Mouse (Mus musculus) intestine, postnatal 0 days (tissue): ENCODE data around the gene Dnajc5g. TPM values are rescaled to one million over a fixed set of nuclear protein-coding genes. Genes with fewer than 3 reads are reported as not detected.
A peak's percentile ranks its signal among the peaks of the same experiment; 100 is the strongest.

ENCODE experiments used
- ATAC-seq: fragments of 200-750 bp; cut with Nextera tagmentation; 2 replicates; pipeline ENCODE4 v1.8.0; 2017; ENCODE audit warnings: mild to moderate bottlenecking, moderate TSS enrichment, moderate library complexity
- H3K27ac ChIP-seq: fragments of 300-500 bp; sonication (generic); 2 replicates; pipeline ENCODE4 v1.5.1; 2014; ENCODE audit warnings: mild to moderate bottlenecking, low read depth, low read length, moderate library complexity
- H3K27me3 ChIP-seq: fragments of 300-500 bp; sonication (generic); replicated peaks from 2 replicates; pipeline ENCODE4 v1.6.1; 2014; ENCODE audit warnings: low read length, mixed read lengths; ENCODE audit not compliant: control insufficient read depth, insufficient read depth
- H3K36me3 ChIP-seq: fragments of 300-500 bp; sonication (generic); 2 replicates; pipeline ENCODE4 v1.6.1; 2014; ENCODE audit warnings: mild to moderate bottlenecking, moderate library complexity; ENCODE audit not compliant: control insufficient read depth, insufficient read depth
- H3K4me1 ChIP-seq: fragments of 300-500 bp; sonication (generic); replicated peaks from 2 replicates; pipeline ENCODE4 v1.6.1; 2014; ENCODE audit warnings: antibody characterized with exemption, low read length, mixed read lengths; ENCODE audit not compliant: control insufficient read depth, insufficient read depth
- H3K4me2 ChIP-seq: fragments of 300-500 bp; sonication (generic); replicated peaks from 2 replicates; pipeline ENCODE4 v1.6.1; 2014; ENCODE audit warnings: low read depth, mild to moderate bottlenecking, moderate library complexity
- H3K4me3 ChIP-seq: fragments of 300-500 bp; sonication (generic); 2 replicates; pipeline ENCODE4 v1.5.1; 2014; ENCODE audit warnings: low read depth, low read length
- H3K9ac ChIP-seq: fragments of 300-500 bp; sonication (generic); 2 replicates; pipeline ENCODE4 v1.6.1; 2014; ENCODE audit warnings: mild to moderate bottlenecking, low read depth, low read length
- H3K9me3 ChIP-seq: fragments of 300-500 bp; sonication (generic); 2 replicates; pipeline ENCODE4 v1.6.1; 2016; ENCODE audit warnings: mixed run types; ENCODE audit not compliant: control insufficient read depth
- CTCF ChIP-seq: sonication (generic); IDR thresholded peaks from 2 replicates; pipeline ENCODE4 v1.5.1; 2016; ENCODE audit warnings: low read depth, mild to moderate bottlenecking, control low read depth, antibody characterized with exemption, moderate library complexity
- WGBS: fragments of 180-500 bp; shearing (Covaris S2); extraction: QIAGEN DNeasy Blood & Tissue Kit; methylation state at CpG from one replicate; pipeline ENCODE4 v1.1.7; 2014; 5-methylcytosine and 5-hydroxymethylcytosine counted together
- polyA plus RNA-seq: library from polyadenylated mRNA; unstranded; fragments of >200 nt; fragmentation: Nextera tagmentation; extraction: Ambion mirVana; gene quantifications from 2 replicates; pipeline ENCODE4 v1.2.1, GENCODE M21; 2015

Gene Dnajc5g
- polyA plus RNA-seq, 1 experiment from 2014 or later: not detected

DNA sequence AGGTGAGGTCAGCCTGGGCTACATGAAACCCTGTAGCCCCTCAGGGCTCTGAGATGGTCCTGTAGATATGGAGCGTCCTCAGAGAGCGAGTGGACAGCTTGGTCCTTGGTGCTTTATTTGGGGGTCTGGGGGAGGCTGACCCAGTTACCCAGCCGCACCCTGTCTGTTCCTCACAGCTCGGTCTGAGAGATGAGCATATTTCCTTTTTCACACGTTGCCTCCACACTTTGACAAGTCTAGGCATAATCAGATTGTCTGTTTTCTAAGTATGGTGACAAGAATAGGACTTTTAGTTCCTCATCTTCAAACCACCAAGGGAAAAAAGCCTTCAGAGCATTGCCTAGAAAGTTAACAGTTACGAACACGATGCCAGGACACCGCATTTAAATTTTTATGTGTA is 15.0 kb downstream of the Dnajc5g start:
- WGBS: 81% methylated on average over 8 of the region's 8 CpGs
- no peak for ATAC-seq
- Histone ChIP-seq H3K9ac (no peak overlapping the region), H3K27ac (no peak overlapping the region), H3K4me2 (no peak overlapping the region), H3K27me3 (0 out of 2 replicates have a peak, but pooled peaks cover 4% of the 10 kb centered on the region), H3K9me3 (no peaks in the 10 kb centered on the region), H3K4me1 (no peaks in the 10 kb centered on the region), H3K4me3 (no peak overlapping the region), H3K36me3 (no peaks in the 10 kb centered on the region)
- TF ChIP-seq CTCF: no peak

DNA sequence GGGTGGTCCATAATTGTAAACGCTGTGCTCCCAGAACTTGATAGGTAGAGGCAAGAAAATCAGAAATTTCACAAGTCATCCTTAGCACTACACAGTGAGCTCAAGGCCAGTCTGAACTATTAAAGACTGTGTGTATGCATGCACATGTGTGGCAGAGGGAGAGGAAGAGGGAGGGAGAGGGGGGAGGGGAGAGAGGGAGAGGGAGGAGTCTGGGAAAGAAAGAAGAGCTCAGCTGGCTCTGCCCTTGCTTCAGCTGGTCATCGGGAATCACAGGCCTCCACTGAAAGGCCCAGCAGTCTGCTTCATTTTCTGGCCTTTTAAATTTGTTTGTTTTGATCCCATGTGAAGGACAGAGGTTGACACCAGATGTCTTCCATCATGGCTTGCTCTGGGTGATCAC is 17.4 kb downstream of the Dnajc5g start:
- Histone ChIP-seq H3K9ac (no peak overlapping the region), H3K36me3 (no peaks in the 10 kb centered on the region), H3K9me3 (no peaks in the 10 kb centered on the region), H3K27ac (no peak overlapping the region), H3K27me3 (no peaks in the 10 kb centered on the region), H3K4me3 (no peak overlapping the region), H3K4me2 (no peak overlapping the region), H3K4me1 (no peaks in the 10 kb centered on the region)
- 47% methylated on average over 2 of the region's 2 CpGs for WGBS
- ATAC-seq: no peak
- TF ChIP-seq CTCF: no peak

DNA sequence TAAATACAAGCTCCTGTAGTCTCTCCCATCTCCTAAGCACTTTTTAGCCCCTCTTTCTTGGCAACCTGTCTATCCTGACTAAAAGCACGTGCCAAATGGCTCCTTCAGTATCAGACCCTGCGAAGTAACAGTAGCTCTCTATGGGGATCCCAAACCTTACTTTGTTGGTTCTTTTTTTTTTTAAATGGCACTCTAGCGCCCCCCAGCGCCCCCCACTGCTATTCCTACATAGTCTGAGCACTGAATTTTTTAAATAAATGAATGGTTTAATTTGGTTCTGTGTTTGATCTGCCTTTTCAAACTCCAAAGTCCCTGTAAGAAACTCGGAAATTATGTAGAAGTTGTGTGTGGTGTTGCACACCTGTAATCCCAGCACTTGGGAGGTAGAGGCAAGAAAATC is 20.0 kb downstream of the Dnajc5g start:
- 40% methylated on average over 5 of the region's 5 CpGs for whole genome bisulfite sequencing
- Histone ChIP-seq H3K4me1 (no peaks in the 10 kb centered on the region), H3K27ac (no peak overlapping the region), H3K9me3 (no peaks in the 10 kb centered on the region), H3K4me2 (no peak overlapping the region), H3K9ac (no peak overlapping the region), H3K36me3 (no peaks in the 10 kb centered on the region), H3K27me3 (no peaks in the 10 kb centered on the region), H3K4me3 (no peak overlapping the region)
- TF ChIP-seq CTCF: no peak
- ATAC-seq: no peak

DNA sequence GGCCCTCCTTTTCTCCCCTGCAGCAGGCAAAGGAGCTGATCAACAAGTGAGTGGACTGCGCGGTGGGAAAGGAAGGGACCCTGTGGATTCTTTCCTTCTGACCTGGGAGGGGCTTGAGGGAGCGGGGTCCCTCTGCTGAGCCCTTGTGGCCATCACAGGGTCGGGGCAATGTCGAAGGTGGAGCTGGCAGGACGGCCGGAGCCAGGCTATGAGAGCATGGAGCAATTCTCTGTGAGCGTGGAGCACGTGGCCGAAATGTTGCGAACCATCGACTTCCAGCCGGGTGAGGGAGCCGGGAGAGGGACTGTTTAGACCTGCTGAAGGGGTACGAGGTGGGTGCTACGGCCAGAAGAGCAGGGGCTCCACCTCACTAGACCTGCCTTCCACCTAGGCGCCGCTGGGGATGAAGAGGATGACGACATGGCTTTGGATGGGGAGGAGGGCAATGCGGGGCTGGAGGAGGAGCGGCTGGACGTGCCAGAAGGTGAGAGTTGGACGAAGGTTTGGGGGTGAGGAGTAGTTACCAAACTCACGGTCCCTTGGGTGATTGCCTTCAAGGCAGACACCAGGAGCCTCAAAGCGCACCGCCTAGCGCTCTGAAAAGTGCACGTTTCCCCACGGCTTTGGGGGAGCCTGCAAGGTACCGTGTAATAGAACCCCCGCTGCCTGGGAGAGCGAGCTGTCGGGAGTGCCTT is 30.8 kb downstream of the Dnajc5g start:
- H3K4me1 ChIP-seq: no peaks in the 10 kb centered on the region
- H3K27ac ChIP-seq: no peak overlapping the region
- ATAC-seq: no peak
- TF ChIP-seq CTCF: no peak
- H3K4me3 ChIP-seq: no peak overlapping the region
- H3K4me2 ChIP-seq: no peak overlapping the region
- WGBS: 2% methylated on average over 33 of the region's 33 CpGs
- 0 out of 2 replicates have a peak, but pooled peaks cover 5% of the 10 kb centered on the region for H3K36me3 ChIP-seq
- no peak overlapping the region for H3K9ac ChIP-seq
- H3K9me3 ChIP-seq: no peaks in the 10 kb centered on the region
- peaks cover 56% of the 10 kb centered on the region for H3K27me3 ChIP-seq

DNA sequence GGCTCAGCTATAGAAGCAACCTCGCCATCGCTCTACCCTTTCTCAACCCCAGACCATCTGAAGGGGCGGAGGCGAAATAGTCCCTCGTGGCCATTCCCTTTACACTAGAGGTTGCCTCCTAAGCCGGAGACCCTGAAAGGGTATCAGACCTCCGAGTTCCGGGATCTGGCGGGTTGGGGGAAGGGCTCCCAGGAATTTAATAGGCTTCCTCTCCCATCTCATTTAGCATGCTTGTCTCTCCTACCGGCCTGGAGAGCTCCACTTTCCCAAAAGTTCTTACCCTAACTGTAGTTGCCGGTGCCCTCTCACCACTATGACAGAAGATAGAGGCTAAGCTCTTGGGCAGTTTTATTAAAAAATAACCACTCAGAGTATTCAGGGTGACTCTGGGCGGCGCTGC is 31.6 kb downstream of the Dnajc5g start:
- no peak for TF ChIP-seq CTCF
- no peak for ATAC-seq
- Histone ChIP-seq H3K4me3 (no peak overlapping the region), H3K9me3 (no peaks in the 10 kb centered on the region), H3K27me3 (peaks cover 56% of the 10 kb centered on the region), H3K36me3 (0 out of 2 replicates have a peak, but pooled peaks cover 5% of the 10 kb centered on the region), H3K9ac (no peak overlapping the region), H3K4me1 (no peaks in the 10 kb centered on the region), H3K27ac (no peak overlapping the region), H3K4me2 (no peak overlapping the region)
- WGBS: 3% methylated on average over 13 of the region's 13 CpGs

DNA sequence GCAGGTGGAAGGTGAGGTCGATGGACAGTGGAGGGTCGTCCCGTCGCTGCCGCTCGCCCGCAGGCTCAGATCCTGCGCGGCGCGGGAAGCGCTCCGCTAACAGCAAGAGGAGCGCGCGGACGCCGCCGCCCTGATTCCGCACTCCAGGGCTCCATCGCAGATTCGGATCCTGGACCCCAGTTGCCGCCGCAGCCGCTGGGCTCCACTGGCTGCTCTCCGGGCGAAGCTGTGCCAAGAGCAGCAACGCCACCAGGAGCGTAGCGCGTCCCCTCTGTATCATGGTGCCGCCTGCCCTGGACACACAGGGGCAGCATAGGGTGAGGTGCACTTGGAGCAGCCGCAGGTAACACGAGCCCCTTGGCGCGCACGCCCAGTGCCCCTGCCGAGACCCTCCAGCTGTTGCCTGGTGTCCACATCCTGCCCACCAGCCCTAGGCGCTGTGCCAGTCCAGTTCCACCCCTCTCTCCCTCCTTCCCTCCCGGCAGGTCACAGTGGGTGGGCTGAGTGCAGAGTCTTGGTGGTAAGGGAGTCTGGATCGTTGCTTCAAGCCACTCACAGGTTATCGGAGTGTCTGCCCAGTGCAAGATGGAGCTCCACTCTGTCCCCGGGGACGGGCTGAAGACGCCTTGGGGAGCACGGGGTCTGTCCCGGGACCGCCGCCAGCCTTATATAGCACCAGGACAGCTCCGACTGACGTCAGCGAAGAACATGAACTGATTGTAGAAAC is 32.3 kb downstream of the Dnajc5g start, which contains the start of gene Ucn:
Ucn (minus strand) TSS at position 589 of the 727 bp plus-strand sequence.
- no peak for TF ChIP-seq CTCF
- H3K36me3 ChIP-seq: 0 out of 2 replicates have a peak, but pooled peaks cover 8% of the 10 kb centered on the region
- H3K9me3 ChIP-seq: no peaks in the 10 kb centered on the region
- H3K4me3 ChIP-seq: 0 out of 2 replicates have a peak within 1 kb of the TSS, but pooled peaks have one; percentile 14
- 1% methylated on average over 52 of the region's 52 CpGs for WGBS
- no peak within 1 kb of the TSS for H3K9ac ChIP-seq
- H3K4me2 ChIP-seq: peak within 1 kb of the TSS; percentile 37
- H3K27me3 ChIP-seq: peaks cover 56% of the 10 kb centered on the region
- no peak within 1 kb of the TSS for H3K27ac ChIP-seq
- ATAC-seq: no peak
- no peaks in the 10 kb centered on the region for H3K4me1 ChIP-seq
